Mouse (Mus musculus): ENCODE measurements around the gene Inka1. TPM values are rescaled to one million over a fixed set of nuclear protein-coding genes. Genes with fewer than 3 reads are reported as not detected.

Gene Inka1
- polyA plus RNA-seq, 1 experiment from 2014 or later = 18.7 TPM

Other genes with a start within 250 kb of the Inka1 start
- 210 and 236 TPM in 2 replicates for gene Rbm5, start 214.9 kb downstream of the Inka1 start, polyA plus RNA-seq (2015; fragmentation: Nextera tagmentation; extraction: Ambion mirVana)
- gene Rbm6, start 112.6 kb downstream of the Inka1 start, polyA plus RNA-seq (2015; fragmentation: Nextera tagmentation; extraction: Ambion mirVana) = 83.1 and 89.7 TPM in 2 replicates
- gene Mon1a, start 97.7 kb downstream of the Inka1 start, polyA plus RNA-seq (2015; fragmentation: Nextera tagmentation; extraction: Ambion mirVana) = 22.6 and 23.9 TPM in 2 replicates
- 1.3 and 3.0 TPM in 2 replicates for gene Mst1r, start 79.0 kb downstream of the Inka1 start, polyA plus RNA-seq (2015; fragmentation: Nextera tagmentation; extraction: Ambion mirVana)
- not detected in 2 replicates for gene Actl11, start 57.4 kb downstream of the Inka1 start, polyA plus RNA-seq (2015; fragmentation: Nextera tagmentation; extraction: Ambion mirVana)
- 58.4 and 63.4 TPM in 2 replicates for gene Camkv, start 50.2 kb downstream of the Inka1 start, polyA plus RNA-seq (2015; fragmentation: Nextera tagmentation; extraction: Ambion mirVana)
- 10.0 and 10.8 TPM in 2 replicates for gene Traip, start 35.7 kb downstream of the Inka1 start, polyA plus RNA-seq (2015; fragmentation: Nextera tagmentation; extraction: Ambion mirVana)
- gene Uba7, start 10.4 kb downstream of the Inka1 start, polyA plus RNA-seq (2015; fragmentation: Nextera tagmentation; extraction: Ambion mirVana) = 8.8 and 9.6 TPM in 2 replicates
- 0.58 and 0.89 TPM in 2 replicates for gene Gm20661, start 2.8 kb downstream of the Inka1 start, polyA plus RNA-seq (2015; fragmentation: Nextera tagmentation; extraction: Ambion mirVana)
- 2.4 and 3.3 TPM in 2 replicates for gene Cdhr4, start 6.6 kb upstream of the Inka1 start, polyA plus RNA-seq (2015; fragmentation: Nextera tagmentation; extraction: Ambion mirVana)
- 0.34 and 1.5 TPM in 2 replicates for gene Gm20662, start 10.5 kb upstream of the Inka1 start, polyA plus RNA-seq (2015; fragmentation: Nextera tagmentation; extraction: Ambion mirVana)
- 96.0 and 111 TPM in 2 replicates for gene Ip6k1, start 16.6 kb upstream of the Inka1 start, polyA plus RNA-seq (2015; fragmentation: Nextera tagmentation; extraction: Ambion mirVana)
- 25.1 and 25.7 TPM in 2 replicates for gene Gmppb, start 63.4 kb upstream of the Inka1 start, polyA plus RNA-seq (2015; fragmentation: Nextera tagmentation; extraction: Ambion mirVana)
- 2.1 and 2.4 TPM in 2 replicates for gene Amigo3, start 67.3 kb upstream of the Inka1 start, polyA plus RNA-seq (2015; fragmentation: Nextera tagmentation; extraction: Ambion mirVana)
- gene Mst1, start 94.6 kb upstream of the Inka1 start, polyA plus RNA-seq (2015; fragmentation: Nextera tagmentation; extraction: Ambion mirVana) = not detected in 2 replicates
- gene Rnf123, start 97.5 kb upstream of the Inka1 start, polyA plus RNA-seq (2015; fragmentation: Nextera tagmentation; extraction: Ambion mirVana) = 47.6 and 53.9 TPM in 2 replicates
- 58.6 and 60.9 TPM in 2 replicates for gene Apeh, start 108.7 kb upstream of the Inka1 start, polyA plus RNA-seq (2015; fragmentation: Nextera tagmentation; extraction: Ambion mirVana)
- 8.7 and 9.5 TPM in 2 replicates for gene Bsn, start 204.5 kb upstream of the Inka1 start, polyA plus RNA-seq (2015; fragmentation: Nextera tagmentation; extraction: Ambion mirVana)